Mouse (Mus musculus) olfactory bulb, adult 2 months (tissue): Measurements from ENCODE around the gene Gabrb2.

ENCODE experiments used
- CTCF ChIP-seq: fragments of 200-500 bp; IDR thresholded peaks from 2 replicates; pipeline ENCODE4 v1.5.1; 2012; ENCODE audit warnings: low read depth, mild to moderate bottlenecking, low read length, moderate library complexity; ENCODE audit not compliant: insufficient read depth
- POLR2A ChIP-seq: fragments of 200-500 bp; IDR thresholded peaks from 2 replicates; pipeline ENCODE4 v1.6.1; 2012; ENCODE audit warnings: mild to moderate bottlenecking, low read depth, low read length, moderate library complexity; ENCODE audit not compliant: insufficient read depth

GRCm38 (mm10) chr11:42532577-42532976, 113.0 kb downstream of the Gabrb2 start:
- TF ChIP-seq CTCF (no peak), POLR2A (no peak)
